Mouse (Mus musculus) midbrain, embryonic 16.5 days (tissue): ENCODE results near the gene Il18bp. TPM values are rescaled to one million over a fixed set of nuclear protein-coding genes. Genes with fewer than 3 reads are reported as not detected.
"Not testable (repeated sequence)": the region's sequence is repeated elsewhere in the genome, so short reads cannot be mapped to it uniquely, and the experiment has no call there.

Experiments
- ATAC-seq: fragments of 200-750 bp; cut with Nextera tagmentation; 2 replicates; pipeline ENCODE4 v1.8.0; 2017; ENCODE audit warnings: moderate TSS enrichment
- H3K27ac ChIP-seq: fragments of 300-500 bp; sonication (generic); 2 replicates; pipeline ENCODE4 v1.5.1; 2014; ENCODE audit warnings: mild to moderate bottlenecking, low read length, mixed read lengths
- H3K27me3 ChIP-seq: fragments of 300-500 bp; sonication (generic); 2 replicates; pipeline ENCODE4 v1.6.1; 2014; ENCODE audit warnings: low read depth, low read length, mixed read lengths; ENCODE audit not compliant: control insufficient read depth, insufficient read depth
- H3K36me3 ChIP-seq: fragments of 300-500 bp; sonication (generic); 2 replicates; pipeline ENCODE4 v1.6.1; 2014; ENCODE audit warnings: mild to moderate bottlenecking, low read length, moderate library complexity, mixed read lengths; ENCODE audit not compliant: control insufficient read depth, insufficient read depth
- H3K4me1 ChIP-seq: fragments of 300-500 bp; sonication (generic); 2 replicates; pipeline ENCODE4 v1.6.1; 2014; ENCODE audit warnings: mild to moderate bottlenecking, low read length, mixed read lengths; ENCODE audit not compliant: control insufficient read depth, insufficient read depth
- H3K4me2 ChIP-seq: fragments of 300-500 bp; sonication (generic); 2 replicates; pipeline ENCODE4 v1.6.1; 2014; ENCODE audit warnings: mild to moderate bottlenecking, low read length, mixed read lengths
- H3K4me3 ChIP-seq: fragments of 300-500 bp; sonication (generic); 2 replicates; pipeline ENCODE4 v1.5.1; 2014; ENCODE audit warnings: low read depth, mild to moderate bottlenecking, low read length, moderate library complexity, mixed read lengths
- H3K9ac ChIP-seq: fragments of 300-500 bp; sonication (generic); 2 replicates; pipeline ENCODE4 v1.6.1; 2014; ENCODE audit warnings: low read depth, low read length, mixed read lengths
- H3K9me3 ChIP-seq: fragments of 300-500 bp; sonication (generic); replicated peaks from 2 replicates; pipeline ENCODE4 v1.6.1; 2014; ENCODE audit warnings: mild to moderate bottlenecking, low read length, mixed read lengths; ENCODE audit not compliant: control insufficient read depth, poor library complexity, severe bottlenecking
- WGBS: fragments of 180-500 bp; shearing (Covaris S2); extraction: QIAGEN DNeasy Blood & Tissue Kit; methylation state at CpG from one replicate; pipeline ENCODE4 v1.1.7; 2014; 5-methylcytosine and 5-hydroxymethylcytosine counted together
- polyA plus RNA-seq: library from polyadenylated mRNA; unstranded; fragments of >200 nt; fragmentation: Nextera tagmentation; extraction: Ambion mirVana; gene quantifications from 2 replicates; pipeline ENCODE4 v1.2.1, GENCODE M21; 2015

Il18bp gene
- polyA plus RNA-seq, 1 experiment from 2014 or later = 4.9 TPM

- Histone ChIP-seq H3K4me1 (no peaks in the 10 kb centered on the region), H3K9me3 (no peaks in the 10 kb centered on the region), H3K4me3 (no peak overlapping the region), H3K9ac (no peak overlapping the region), H3K4me2 (no peak overlapping the region), H3K36me3 (peaks cover 31% of the 10 kb centered on the region), H3K27me3 (no peaks in the 10 kb centered on the region), H3K27ac (no peak overlapping the region)
- 93% methylated on average over 3 of the region's 3 CpGs for WGBS
- ATAC-seq = no peak
These were observed 18.8 kb upstream of the Il18bp start for GRCm38 (mm10) chr7:102037318-102037717.

GRCm38 (mm10) chr7:102035534-102035933 lies 17.0 kb upstream of the Il18bp start:
- H3K4me1 ChIP-seq = no peaks in the 10 kb centered on the region
- H3K9ac ChIP-seq = no peak overlapping the region
- no peaks in the 10 kb centered on the region for H3K9me3 ChIP-seq
- no peak overlapping the region for H3K4me2 ChIP-seq
- ATAC-seq = no peak
- H3K27me3 ChIP-seq = no peaks in the 10 kb centered on the region
- H3K4me3 ChIP-seq = no peak overlapping the region
- peaks cover 36% of the 10 kb centered on the region for H3K36me3 ChIP-seq
- H3K27ac ChIP-seq = no peak overlapping the region
- 98% methylated on average over 2 of the region's 2 CpGs for WGBS

GRCm38 (mm10) chr7:102034904-102035303 lies 16.4 kb upstream of the Il18bp start:
- Histone ChIP-seq H3K27ac (no peak overlapping the region), H3K9ac (no peak overlapping the region), H3K27me3 (no peaks in the 10 kb centered on the region), H3K36me3 (peaks cover 39% of the 10 kb centered on the region), H3K4me3 (no peak overlapping the region), H3K4me2 (no peak overlapping the region), H3K4me1 (no peaks in the 10 kb centered on the region), H3K9me3 (no peaks in the 10 kb centered on the region)
- ATAC-seq = no peak
- 97% methylated on average over 1 of the region's 1 CpGs for WGBS

GRCm38 (mm10) chr7:102025187-102026119 lies 7.0 kb upstream of the Il18bp start:
- no peaks in the 10 kb centered on the region for H3K27me3 ChIP-seq
- H3K36me3 ChIP-seq = peaks cover 33% of the 10 kb centered on the region
- 91% methylated on average over 2 of the region's 2 CpGs for WGBS

GRCm38 (mm10) chr7:102023821-102024220 lies 5.3 kb upstream of the Il18bp start:
- H3K27me3 ChIP-seq = no peaks in the 10 kb centered on the region

More at GRCm38 (mm10) chr7:102025187-102026119, 7.0 kb upstream of the Il18bp start:
- Histone ChIP-seq H3K4me3 (no peak overlapping the region), H3K9ac (no peak overlapping the region), H3K9me3 (no peaks in the 10 kb centered on the region), H3K4me2 (no peak overlapping the region), H3K27ac (no peak overlapping the region), H3K4me1 (no peaks in the 10 kb centered on the region)
- ATAC-seq = no peak

GRCm38 (mm10) chr7:102020934-102021333 lies 2.4 kb upstream of the Il18bp start:
- not testable (repeated sequence) for H3K4me2 ChIP-seq, H3K27me3 ChIP-seq, H3K27ac ChIP-seq, H3K4me3 ChIP-seq, H3K9me3 ChIP-seq, ATAC-seq, H3K9ac ChIP-seq, H3K4me1 ChIP-seq
- peaks cover 41% of the 10 kb centered on the region for H3K36me3 ChIP-seq
- 100% methylated on average over 2 of the region's 2 CpGs for WGBS

More at GRCm38 (mm10) chr7:102023821-102024220, 5.3 kb upstream of the Il18bp start:
- no peak overlapping the region for H3K9ac ChIP-seq
- no peak overlapping the region for H3K4me2 ChIP-seq
- no peak for ATAC-seq
- H3K4me3 ChIP-seq = no peak overlapping the region
- no peak overlapping the region for H3K27ac ChIP-seq
- H3K9me3 ChIP-seq = no peaks in the 10 kb centered on the region
- 94% methylated on average over 9 of the region's 9 CpGs for WGBS
- peaks cover 26% of the 10 kb centered on the region for H3K36me3 ChIP-seq
- H3K4me1 ChIP-seq = no peaks in the 10 kb centered on the region

GRCm38 (mm10) chr7:102019362-102019761 lies 872 bp upstream of the Il18bp start:
- Histone ChIP-seq H3K27ac (no peak overlapping the region), H3K9ac (no peak overlapping the region), H3K9me3 (no peaks in the 10 kb centered on the region), H3K4me2 (no peak overlapping the region), H3K4me3 (no peak overlapping the region), H3K4me1 (no peaks in the 10 kb centered on the region), H3K36me3 (peaks cover 52% of the 10 kb centered on the region), H3K27me3 (no peaks in the 10 kb centered on the region)
- ATAC-seq = no peak
- 72% methylated on average over 3 of the region's 3 CpGs for WGBS

- H3K36me3 ChIP-seq = peaks cover 56% of the 10 kb centered on the region
- no peak for ATAC-seq
- no peak overlapping the region for H3K4me2 ChIP-seq
- no peaks in the 10 kb centered on the region for H3K9me3 ChIP-seq
- H3K4me1 ChIP-seq = no peaks in the 10 kb centered on the region
- H3K27ac ChIP-seq = no peak overlapping the region
- H3K27me3 ChIP-seq = no peaks in the 10 kb centered on the region
- 88% methylated on average over 7 of the region's 7 CpGs for WGBS
- no peak overlapping the region for H3K4me3 ChIP-seq
- H3K9ac ChIP-seq = no peak overlapping the region
These were observed 456 bp downstream of the Il18bp start for GRCm38 (mm10) chr7:102018034-102018433.

- no peak overlapping the region for H3K4me3 ChIP-seq
- WGBS = 92% methylated on average over 5 of the region's 5 CpGs
- H3K27ac ChIP-seq = no peak overlapping the region
- H3K9me3 ChIP-seq = no peaks in the 10 kb centered on the region
- H3K36me3 ChIP-seq = peaks cover 55% of the 10 kb centered on the region
- H3K9ac ChIP-seq = no peak overlapping the region
- H3K27me3 ChIP-seq = no peaks in the 10 kb centered on the region
- H3K4me1 ChIP-seq = no peaks in the 10 kb centered on the region
- ATAC-seq = no peak
- H3K4me2 ChIP-seq = no peak overlapping the region
These were observed 1.0 kb downstream of the Il18bp start for GRCm38 (mm10) chr7:102017452-102017851.
